In genomic region chr7:81827806-81828667, GRCm38 (mm10) we compare ENCODE assay signal across 8 mouse cellular contexts. TPM values are rescaled to one million over a fixed set of nuclear protein-coding genes. Genes with fewer than 3 reads are reported as not detected.
DNase-seq lines count a peak whose midpoint lies in the region; ATAC-seq and TF ChIP-seq lines count a peak whose summit lies in the region.

No protein-coding gene starts in this region.

- H3K9ac ChIP-seq in forebrain, postnatal 0 days: peak overlapping the region; percentile 87
- H3K9ac ChIP-seq in limb, embryonic 11.5 days (ENCODE audit: low read length): peak overlapping the region; percentile 88

- peak; percentile 50 for DNase-seq in kidney, adult 2 months
- DNase-seq in kidney, adult 11 months: no peak
- DNase-seq in NIH3T3 (ENCODE audit: low read depth): peak; percentile 46
- DNase-seq in forebrain, postnatal 0 days: no peak
- DNase-seq in limb, embryonic 11.5 days (ENCODE audit: low spot score): no peak
- DNase-seq in cerebellum, adult 18-20 months: no peak
- no peak for DNase-seq in adrenal gland, adult 8-10 months

- H3K4me3 ChIP-seq in kidney, adult 2 months (ENCODE audit: insufficient read depth, low read depth, low read length): peak overlapping the region; percentile 95
- H3K4me3 ChIP-seq in forebrain, postnatal 0 days (ENCODE audit: low read depth, low read length): peak overlapping the region; percentile 71
- H3K4me3 ChIP-seq in limb, embryonic 11.5 days (ENCODE audit: low read depth, low read length): peak overlapping the region; percentile 76

- no peaks in the 10 kb centered on the region for H3K9me3 ChIP-seq in forebrain, postnatal 0 days (ENCODE audit: low read length)
- no peaks in the 10 kb centered on the region for H3K9me3 ChIP-seq in limb, embryonic 11.5 days (ENCODE audit: control insufficient read depth, low read length)

- WGBS in kidney, adult 2 months: 11% methylated on average over 17 of the region's 17 CpGs
- WGBS in forebrain, postnatal 0 days: 8% methylated on average over 17 of the region's 17 CpGs
- 31% methylated on average over 17 of the region's 17 CpGs for WGBS in limb, embryonic 11.5 days

- TF ChIP-seq CTCF in kidney, adult 2 months (conservative IDR thresholded peaks at IDR 0.05; ENCODE audit: insufficient read depth, insufficient read length, low read depth, low read length): no peak
- TF ChIP-seq CTCF in forebrain, postnatal 0 days (IDR thresholded peaks at IDR 0.05; ENCODE audit: low read depth): no peak

- ATAC-seq in forebrain, postnatal 0 days: no peak
- no peak for ATAC-seq in limb, embryonic 11.5 days (ENCODE audit: insufficient number of reproducible peaks, low FRiP score, low TSS enrichment, low read depth)
- 0 out of 2 replicates have a peak, but pooled peaks have one; percentile 12 for ATAC-seq in monocyte, adult 5-6 weeks (replicated peaks; ENCODE audit: insufficient number of reproducible peaks, low FRiP score, low TSS enrichment, poor library complexity, severe bottlenecking)

- TF ChIP-seq POLR2A in kidney, adult 2 months (IDR thresholded peaks at IDR 0.05; ENCODE audit: low read depth, low read length): no peak

- peaks cover 17% of the 10 kb centered on the region for H3K4me1 ChIP-seq in kidney, adult 2 months (ENCODE audit: control insufficient read depth, insufficient read depth, low read length)
- peaks cover 27% of the 10 kb centered on the region for H3K4me1 ChIP-seq in forebrain, postnatal 0 days (ENCODE audit: insufficient read depth)
- H3K4me1 ChIP-seq in limb, embryonic 11.5 days (ENCODE audit: control insufficient read depth, insufficient read depth, low read length): 0 out of 2 replicates have a peak, but pooled peaks cover 9% of the 10 kb centered on the region

- H3K4me2 ChIP-seq in forebrain, postnatal 0 days (ENCODE audit: low read depth): peak overlapping the region; percentile 58
- H3K4me2 ChIP-seq in limb, embryonic 11.5 days (ENCODE audit: low read depth, severe bottlenecking): peak overlapping the region; percentile 84

- H3K27me3 ChIP-seq in kidney, adult 2 months (replicated peaks; ENCODE audit: control insufficient read depth, insufficient read depth, low read length): no peaks in the 10 kb centered on the region
- H3K27me3 ChIP-seq in forebrain, postnatal 0 days (ENCODE audit: insufficient read depth, low read length): no peaks in the 10 kb centered on the region
- H3K27me3 ChIP-seq in limb, embryonic 11.5 days (ENCODE audit: control insufficient read depth, insufficient read depth, low read length): no peaks in the 10 kb centered on the region

- H3K27ac ChIP-seq in kidney, adult 2 months (ENCODE audit: insufficient read depth, low read depth, low read length): peak overlapping the region; percentile 90
- peak overlapping the region; percentile 88 for H3K27ac ChIP-seq in forebrain, postnatal 0 days (ENCODE audit: low read depth, low read length)
- peak overlapping the region; percentile 89; the same call in 1 of the 2 replicates for H3K27ac ChIP-seq in limb, embryonic 11.5 days (replicated peaks; ENCODE audit: low read depth, low read length)

- H3K36me3 ChIP-seq in kidney, adult 2 months (ENCODE audit: control insufficient read depth, insufficient read depth, low read length): no peaks in the 10 kb centered on the region
- H3K36me3 ChIP-seq in forebrain, postnatal 0 days (ENCODE audit: insufficient read depth): no peaks in the 10 kb centered on the region
- H3K36me3 ChIP-seq in limb, embryonic 11.5 days (ENCODE audit: control insufficient read depth, insufficient read depth, low read length): no peaks in the 10 kb centered on the region

RNA-seq across cellular contexts. Expression of gene Btbd1, which starts 1.2 kb away (rescaled TPM):
- polyA plus RNA-seq in kidney, adult 2 months (2012; rRNA removed): 24.3 and 28.1 TPM in 2 replicates
- 142 TPM in 2 replicates for total RNA-seq in forebrain, postnatal 0 days (2014; rRNA removed)
- polyA plus RNA-seq in forebrain, postnatal 0 days (2015; fragmentation: Nextera tagmentation; extraction: Ambion mirVana): 101 and 104 TPM in 2 replicates
- 74.0 and 76.0 TPM in 2 replicates for polyA plus RNA-seq in limb, embryonic 11.5 days (2014; fragmentation: Nextera tagmentation; extraction: Ambion mirVana)
- 91.7 to 129 TPM (median 116 TPM) in 3 replicates for total RNA-seq in monocyte, adult 5-6 weeks (2017)
- total RNA-seq in adrenal gland, adult 8-10 months (2022): 100 to 1,000 TPM in 3 of 4 experiments, 10 to 100 TPM in 1; 97.3 to 112 (median 104) TPM

RNA-seq across cellular contexts. Expression of gene Gm10160, which starts 27.6 kb away (rescaled TPM):
- polyA plus RNA-seq in kidney, adult 2 months (2012; rRNA removed): not detected in 2 replicates
- total RNA-seq in forebrain, postnatal 0 days (2014; rRNA removed): not detected in 2 replicates
- polyA plus RNA-seq in forebrain, postnatal 0 days (2015; fragmentation: Nextera tagmentation; extraction: Ambion mirVana): not detected in 2 replicates
- polyA plus RNA-seq in limb, embryonic 11.5 days (2014; fragmentation: Nextera tagmentation; extraction: Ambion mirVana): not detected in 2 replicates
- not detected in 3 replicates for total RNA-seq in monocyte, adult 5-6 weeks (2017)
- not detected for total RNA-seq in adrenal gland, adult 8-10 months (2022)

RNA-seq across cellular contexts. Expression of gene Tm6sf1, which starts 30.8 kb away (rescaled TPM):
- 16.8 and 17.0 TPM in 2 replicates for polyA plus RNA-seq in kidney, adult 2 months (2012; rRNA removed)
- 5.4 and 12.9 TPM in 2 replicates for total RNA-seq in forebrain, postnatal 0 days (2014; rRNA removed)
- 5.0 and 7.0 TPM in 2 replicates for polyA plus RNA-seq in forebrain, postnatal 0 days (2015; fragmentation: Nextera tagmentation; extraction: Ambion mirVana)
- 8.9 and 10.7 TPM in 2 replicates for polyA plus RNA-seq in limb, embryonic 11.5 days (2014; fragmentation: Nextera tagmentation; extraction: Ambion mirVana)
- 211 to 356 TPM (median 215 TPM) in 3 replicates for total RNA-seq in monocyte, adult 5-6 weeks (2017)
- 10 to 100 TPM; 12.8 to 21.0 (median 16.2) TPM for total RNA-seq in adrenal gland, adult 8-10 months (2022)

RNA-seq across cellular contexts. Expression of gene 3110040N11Rik, which starts 38.8 kb away (rescaled TPM):
- polyA plus RNA-seq in kidney, adult 2 months (2012; rRNA removed): 36.8 and 40.3 TPM in 2 replicates
- total RNA-seq in forebrain, postnatal 0 days (2014; rRNA removed): 46.3 and 50.9 TPM in 2 replicates
- 59.3 and 59.8 TPM in 2 replicates for polyA plus RNA-seq in forebrain, postnatal 0 days (2015; fragmentation: Nextera tagmentation; extraction: Ambion mirVana)
- 50.8 and 58.4 TPM in 2 replicates for polyA plus RNA-seq in limb, embryonic 11.5 days (2014; fragmentation: Nextera tagmentation; extraction: Ambion mirVana)
- 24.4 to 67.1 TPM (median 60.9 TPM) in 3 replicates for total RNA-seq in monocyte, adult 5-6 weeks (2017)
- 10 to 100 TPM; 42.5 to 46.9 (median 45.0) TPM for total RNA-seq in adrenal gland, adult 8-10 months (2022)

Comparison
In these comparisons a context has a peak if more than half of its experiments do, and no peak if none do; other contexts are left out.
1. DNase-seq: peak in kidney, adult 2 months (single experiment) and NIH3T3 (single experiment); none in kidney, adult 11 months (single experiment), forebrain, postnatal 0 days (single experiment), limb, embryonic 11.5 days (single experiment), cerebellum, adult 18-20 months (0 of 2) and adrenal gland, adult 8-10 months (single experiment).
2. Peak in every context shown above with its lines, with median percentiles within 50 percentile points of each other: H3K27ac ChIP-seq and H3K4me3 ChIP-seq.